Mouse (Mus musculus): Measurements from ENCODE around the gene Psme2.

Gene Psme2

DNA sequence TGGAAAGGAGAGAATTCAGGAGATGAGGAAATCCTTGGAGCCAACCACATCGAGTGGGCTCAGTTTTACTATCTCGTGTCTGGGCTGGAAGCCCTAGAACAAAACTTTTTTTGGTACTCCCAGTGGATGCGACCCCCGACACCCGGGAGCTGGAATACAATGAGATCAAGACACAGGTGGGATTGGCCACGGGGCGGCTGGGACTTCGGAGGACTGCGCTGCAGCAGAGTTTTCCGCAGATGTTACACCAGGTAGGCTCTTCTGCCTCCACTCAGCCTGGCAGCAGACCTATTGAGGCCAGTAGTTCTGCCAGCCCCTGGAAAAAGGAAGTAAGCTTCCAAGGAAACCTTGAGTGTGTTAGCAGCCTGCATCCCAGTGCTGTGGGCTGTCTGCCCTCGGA lies 27.7 kb downstream of the Psme2 start:
- no peak for DNase-seq

DNA sequence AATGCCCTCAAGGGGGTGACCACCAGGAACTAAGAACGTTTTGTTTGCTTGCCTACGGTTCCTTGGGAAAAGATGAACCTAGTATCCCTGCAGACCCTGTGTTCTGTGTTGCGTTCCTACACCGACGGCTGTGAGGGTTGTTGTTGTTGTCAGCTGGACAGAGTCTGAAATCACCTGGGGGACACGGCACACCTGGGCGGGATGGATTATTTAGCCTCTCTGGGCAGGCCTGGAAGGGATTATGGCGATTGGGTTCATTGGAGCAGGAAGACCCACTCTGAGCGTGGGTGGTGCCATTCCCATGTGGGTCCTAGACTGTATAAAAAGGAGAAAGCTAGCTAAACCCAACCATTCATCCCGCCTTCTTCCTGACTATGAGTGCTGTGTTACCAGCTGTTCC lies 29.1 kb downstream of the Psme2 start:
- DNase-seq: no peak

DNA sequence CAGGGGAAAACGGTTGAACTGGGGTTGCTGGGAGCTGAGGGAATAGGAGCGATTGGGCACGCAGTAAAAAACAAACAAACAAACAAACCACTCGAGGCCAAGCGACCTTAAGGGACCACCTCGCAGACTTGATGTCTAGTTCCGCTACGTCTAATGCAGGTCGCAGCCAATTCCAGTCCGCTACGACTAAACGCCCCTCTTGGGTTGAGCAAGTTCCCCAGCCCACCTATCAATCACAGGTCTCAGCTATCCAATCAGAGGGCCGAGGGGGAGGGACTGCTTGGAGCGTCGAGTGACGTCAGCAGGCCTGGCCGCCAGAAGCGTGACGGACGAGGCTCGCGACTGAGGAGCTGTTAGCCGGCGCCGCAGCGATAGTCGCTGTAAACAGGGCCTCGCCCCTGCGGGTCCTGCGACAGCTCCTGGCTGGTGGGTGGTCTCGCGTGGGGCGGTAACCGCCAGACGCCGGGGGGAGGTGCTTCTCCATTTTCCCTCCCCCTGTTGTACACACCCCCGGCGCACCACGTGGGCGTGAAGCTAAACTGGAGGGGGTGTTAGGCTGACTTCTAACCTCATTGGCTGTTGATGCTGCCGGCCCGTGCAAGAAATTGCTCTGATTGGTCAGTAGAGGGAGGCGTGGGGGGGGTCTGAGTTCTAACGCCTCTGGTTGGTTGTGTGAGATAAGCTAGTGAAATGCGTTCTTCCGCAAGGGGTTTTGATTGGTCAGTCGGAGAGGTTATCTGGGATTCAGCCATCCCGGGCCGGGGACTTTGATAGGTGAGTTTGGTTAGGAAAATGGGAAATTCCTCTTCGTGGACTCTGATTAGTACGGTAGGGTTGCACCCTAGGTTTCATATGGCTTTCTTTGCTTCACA lies 30.5 kb downstream of the Psme2 start, which contains the start of gene A730061H03Rik:
Gene A730061H03Rik (minus strand): TSS at position 205 of the 872 bp plus-strand sequence.
- peak; percentile 100 for DNase-seq

DNA sequence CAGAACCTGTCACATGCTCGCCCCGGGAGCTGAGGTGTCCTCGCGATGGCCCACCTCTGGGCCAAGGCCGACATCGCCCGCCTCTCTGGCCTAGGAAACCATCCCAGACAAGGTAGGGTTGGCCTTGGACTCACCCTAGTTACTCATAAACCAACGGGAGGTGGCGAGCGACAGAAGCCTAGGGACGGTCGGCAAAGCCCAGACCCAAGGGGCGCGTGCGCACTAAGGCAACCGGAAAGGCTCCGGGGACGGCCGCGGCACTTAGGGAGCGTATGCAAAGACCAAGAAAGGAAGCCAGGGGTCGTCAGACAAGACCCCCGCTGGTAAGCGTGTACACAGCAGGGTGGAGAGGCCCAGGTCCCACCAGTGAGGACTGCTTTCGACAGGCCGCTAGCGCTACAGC lies 31.1 kb downstream of the Psme2 start, which contains the start of gene Dcaf11:
Gene Dcaf11 (plus strand): TSS at position 208 of the 403 bp plus-strand sequence.
- DNase-seq: peak; percentile 95

DNA sequence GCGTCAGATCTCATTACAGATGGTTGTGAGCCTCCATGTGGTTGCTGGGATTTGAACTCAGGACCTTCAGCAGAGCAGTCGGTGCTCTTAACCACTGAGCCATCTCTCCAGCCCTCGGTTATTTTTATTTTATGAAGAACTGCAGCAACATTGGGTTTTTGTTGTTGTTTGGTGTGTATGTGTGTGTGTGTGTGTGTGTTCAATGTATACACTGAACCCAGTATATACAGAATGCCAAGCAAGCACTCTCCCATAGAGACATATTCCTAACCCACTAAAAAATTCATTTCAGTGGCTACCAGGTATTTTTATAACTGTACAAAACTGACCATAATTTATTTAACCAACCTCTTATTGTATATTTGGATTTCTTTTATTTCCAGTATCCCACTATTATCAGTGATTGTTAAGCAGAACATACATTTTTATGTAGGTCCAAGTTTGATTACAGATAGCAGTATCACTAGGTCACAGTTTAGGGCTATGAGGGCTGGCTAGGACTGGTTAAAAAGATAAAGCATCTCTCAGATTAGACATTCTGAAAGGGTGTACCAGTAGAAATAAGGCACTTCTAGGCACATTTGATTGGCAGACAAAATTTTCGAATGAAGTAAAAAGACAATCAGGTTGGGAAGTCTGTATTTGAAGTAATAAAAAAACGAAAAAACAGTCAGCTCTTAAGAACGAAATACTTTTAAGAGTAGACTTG lies 32.0 kb downstream of the Psme2 start:
- DNase-seq: no peak

DNA sequence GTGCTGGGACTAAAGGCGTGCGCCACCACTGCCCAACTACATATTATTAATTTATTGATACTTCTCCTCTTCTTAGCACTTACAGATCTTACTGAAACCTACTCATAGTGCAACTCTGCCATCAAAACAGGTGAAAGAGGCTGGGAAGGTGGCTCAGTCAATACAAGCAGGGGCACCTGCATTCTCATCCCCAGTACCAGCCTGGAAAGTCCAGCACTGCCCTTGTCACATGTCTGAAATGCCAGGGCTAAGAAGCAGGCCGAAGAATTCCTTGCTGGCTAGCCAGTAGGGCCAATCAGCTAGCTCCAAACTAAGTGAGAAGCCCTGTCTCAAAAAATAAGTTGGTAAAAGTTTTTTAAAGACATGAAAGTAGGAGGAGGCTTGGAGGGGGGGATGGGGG lies 33.3 kb downstream of the Psme2 start:
- no peak for DNase-seq

DNA sequence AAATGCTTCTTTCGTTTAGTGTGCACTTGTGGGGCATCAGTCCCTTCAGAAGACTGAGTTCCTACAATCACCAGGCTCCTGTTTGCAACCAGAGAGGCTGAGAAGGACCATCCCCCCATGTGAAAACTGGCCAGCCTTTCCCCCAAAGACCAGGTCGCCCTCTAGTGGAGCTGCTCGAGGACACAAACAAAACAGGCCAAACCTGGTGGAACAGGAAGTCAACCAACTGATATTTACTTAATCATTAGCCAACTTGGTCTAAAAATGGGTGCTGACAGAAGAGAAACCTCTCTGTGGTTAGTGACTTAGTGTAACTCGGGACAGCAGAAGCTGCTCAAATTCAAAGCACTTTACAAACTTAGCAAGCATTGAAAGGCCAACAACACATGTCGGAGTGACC lies 33.9 kb downstream of the Psme2 start:
- DNase-seq: peak; percentile 94

DNA sequence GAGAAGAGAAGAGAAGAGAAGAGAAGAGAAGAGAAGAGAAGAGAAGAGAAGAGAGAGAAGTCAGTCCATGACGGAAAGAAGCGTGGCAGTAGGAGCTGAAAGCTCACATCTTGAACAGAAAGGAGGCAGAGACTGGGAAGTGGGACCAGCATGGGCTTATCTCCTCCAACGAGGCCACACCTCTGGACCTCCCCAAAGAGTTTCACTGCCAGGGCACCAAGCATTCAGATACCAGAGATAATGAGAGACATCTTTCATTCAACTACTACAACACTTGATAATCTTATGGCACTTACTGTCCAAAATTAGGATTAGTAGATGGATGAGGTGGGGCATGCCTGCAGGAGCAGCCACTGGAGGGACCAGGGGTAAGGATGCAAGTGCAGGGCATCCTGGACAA lies 35.1 kb downstream of the Psme2 start:
- DNase-seq: no peak

DNA sequence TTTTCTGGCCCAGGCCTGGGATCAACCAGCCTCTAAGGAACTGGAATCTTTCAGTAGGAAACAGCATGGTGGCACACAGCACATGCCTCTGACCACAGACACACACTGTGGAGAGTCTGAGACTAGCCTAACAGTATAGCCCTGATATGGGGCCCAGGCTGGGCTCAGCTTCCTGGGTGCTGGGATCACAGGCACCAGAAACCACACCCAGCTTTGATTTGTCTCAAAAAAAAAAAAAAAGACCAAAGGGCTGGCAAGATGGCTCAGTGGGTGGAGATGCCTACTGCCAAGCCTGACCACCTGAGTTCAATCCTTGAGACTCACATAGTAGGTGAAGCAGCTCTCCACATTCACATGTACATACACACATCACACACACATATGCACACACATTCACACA lies 36.3 kb downstream of the Psme2 start:
- DNase-seq: no peak

DNA sequence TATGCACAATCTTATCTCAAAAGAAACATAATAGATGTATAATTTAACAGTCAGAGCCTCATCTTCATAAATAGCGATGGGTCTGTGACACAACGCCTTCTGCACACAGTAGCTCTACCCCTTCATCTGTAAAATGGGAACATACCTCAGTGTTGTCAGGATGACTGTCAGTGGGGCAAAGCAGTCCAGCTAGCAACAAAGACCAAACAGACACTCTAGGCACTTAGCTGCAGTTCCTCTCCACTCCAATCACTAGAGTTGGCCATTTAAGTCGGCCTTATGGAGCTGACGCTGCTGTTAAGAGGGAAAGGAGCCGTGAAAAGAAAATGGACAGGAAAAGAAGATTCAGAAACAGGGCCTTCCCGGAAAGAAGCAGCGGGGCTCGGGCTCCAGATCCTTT lies 39.1 kb downstream of the Psme2 start:
- DNase-seq: no peak

DNA sequence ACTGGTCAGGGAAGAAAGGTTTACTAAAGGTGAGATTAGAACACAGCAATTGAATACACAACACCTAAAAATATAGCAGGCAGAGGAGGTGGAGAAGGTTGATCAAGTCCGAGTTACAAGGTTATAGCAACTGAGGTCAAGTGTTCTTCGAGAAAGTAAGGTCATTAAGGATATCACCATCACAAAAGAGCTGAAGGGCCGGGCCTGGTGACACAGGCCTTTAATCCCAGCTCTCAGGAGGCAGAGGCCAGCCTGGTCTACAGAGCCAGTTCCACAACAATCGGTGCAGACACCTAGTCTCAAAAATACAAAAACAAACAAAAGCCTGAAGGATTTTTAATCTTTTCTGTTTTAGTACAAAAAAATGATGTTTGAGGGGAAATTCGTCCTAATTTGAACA lies 39.6 kb downstream of the Psme2 start:
- DNase-seq: no peak

DNA sequence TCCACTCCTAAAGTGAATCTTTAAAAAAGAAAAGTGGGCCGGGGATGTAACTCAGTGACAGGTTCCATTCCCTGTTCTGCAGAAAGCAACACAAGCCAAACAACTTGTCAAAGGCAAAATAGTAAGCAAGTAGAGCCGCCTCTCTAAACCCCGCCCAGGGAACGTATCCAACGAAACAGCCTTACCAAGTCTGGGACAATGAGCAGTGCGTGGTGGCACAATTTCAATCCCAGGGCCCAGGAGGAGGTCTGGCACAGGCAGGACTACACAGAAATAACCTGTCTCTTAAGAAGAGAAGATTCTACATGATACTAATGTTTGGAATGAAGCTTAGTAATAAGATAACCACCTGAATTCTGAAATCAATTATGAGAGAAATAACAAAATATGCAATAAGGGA lies 40.7 kb downstream of the Psme2 start:
- DNase-seq: no peak

DNA sequence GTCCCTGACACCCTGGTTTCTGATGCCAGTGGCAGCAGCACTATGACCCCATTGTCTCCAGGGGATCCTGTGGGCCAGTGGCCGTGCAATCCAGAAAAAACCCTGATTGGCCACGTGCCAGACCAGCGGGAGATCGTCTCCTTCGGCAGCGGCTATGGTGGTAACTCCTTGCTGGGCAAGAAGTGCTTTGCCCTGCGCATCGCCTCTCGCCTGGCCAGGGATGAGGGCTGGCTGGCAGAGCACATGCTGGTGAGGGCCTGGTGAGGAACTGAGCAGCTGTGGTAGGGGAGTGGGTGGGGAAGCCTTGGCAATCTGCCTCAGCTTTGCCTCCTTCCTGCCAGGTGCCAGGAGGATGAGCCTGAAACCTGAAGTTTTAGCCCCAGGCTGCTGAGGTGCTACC lies 46.6 kb downstream of the Psme2 start:
- DNase-seq: no peak

DNA sequence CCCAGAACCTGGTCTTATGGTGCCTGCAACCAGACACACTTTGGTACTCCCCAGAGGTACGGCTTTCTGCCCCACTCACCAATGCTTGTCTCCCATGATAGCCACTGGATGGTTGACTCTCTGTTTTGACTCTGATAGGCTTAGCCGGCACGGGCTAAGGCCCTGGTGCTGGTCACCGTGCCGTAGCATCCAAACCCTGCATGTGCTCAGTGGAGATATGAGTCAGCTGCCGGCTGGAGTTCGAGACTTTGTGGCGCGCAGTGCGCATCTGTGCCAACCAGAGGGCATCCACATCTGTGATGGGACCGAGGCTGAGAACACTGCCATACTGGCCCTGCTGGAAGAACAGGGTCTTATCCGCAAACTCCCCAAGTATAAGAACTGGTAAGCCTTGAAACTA lies 48.6 kb downstream of the Psme2 start:
- DNase-seq: no peak

DNA sequence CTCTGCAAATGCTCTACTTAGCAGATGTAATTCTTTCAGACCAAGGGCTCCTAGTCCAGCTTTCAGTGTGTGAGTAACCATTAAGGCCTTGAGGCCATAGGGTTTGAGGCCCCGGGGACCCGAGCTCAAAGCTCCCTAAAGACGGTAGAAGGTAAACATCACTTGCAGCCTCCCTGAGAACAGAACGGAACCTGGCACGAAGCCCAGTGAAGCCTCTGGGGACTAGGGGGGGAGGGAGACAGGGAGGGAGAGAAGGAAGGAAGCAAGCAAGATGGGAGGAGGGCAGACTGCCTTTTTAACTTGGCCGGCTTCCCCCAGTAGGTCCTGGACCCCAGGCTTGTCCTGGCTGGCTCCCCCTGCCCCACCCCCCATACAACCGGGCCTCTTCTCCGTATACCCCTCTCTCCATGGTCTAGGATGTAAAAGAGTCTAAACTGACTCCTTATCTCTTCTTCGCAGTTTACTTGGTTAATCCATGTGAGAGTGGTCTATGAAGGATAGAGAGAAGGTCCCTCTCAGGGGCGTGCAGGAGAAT lies 50.1 kb downstream of the Psme2 start:
- peak; percentile 85 for DNase-seq

DNA sequence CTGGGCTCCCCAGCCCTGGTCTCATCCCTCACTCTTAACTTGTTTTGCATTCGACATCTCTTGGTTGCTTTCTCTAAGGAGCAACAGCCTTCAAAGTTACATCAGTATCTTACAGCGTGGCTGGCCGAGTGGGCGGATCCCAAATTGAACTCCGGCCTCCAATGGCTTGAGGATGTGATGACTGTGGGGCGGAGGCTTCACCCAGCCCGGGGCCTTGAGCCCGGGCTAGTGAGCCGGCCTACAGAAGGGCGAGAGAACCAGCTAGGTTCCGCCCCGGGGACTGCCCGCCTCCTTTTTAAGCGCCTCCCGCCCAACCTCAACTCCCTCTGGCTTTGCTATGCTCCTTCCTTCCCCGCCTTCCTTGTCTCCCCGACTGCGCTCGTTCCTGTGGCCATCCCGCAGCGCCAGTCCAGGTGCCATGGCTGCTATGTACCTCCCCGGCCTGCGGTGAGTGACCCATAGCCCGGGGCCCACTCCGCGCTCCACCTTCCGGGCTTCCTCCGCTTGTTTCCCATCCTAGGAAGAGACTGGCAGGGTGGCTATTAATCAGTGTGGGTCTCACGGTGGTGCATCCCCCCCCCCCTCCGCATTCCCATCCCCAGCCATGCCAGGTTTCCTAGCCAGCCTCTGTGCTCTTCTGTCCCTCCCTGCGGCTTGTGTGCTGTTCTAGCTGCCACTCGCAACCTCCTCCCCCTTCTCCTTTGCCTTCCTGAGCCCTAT lies 50.7 kb downstream of the Psme2 start, which contains the start of gene Pck2:
Gene Pck2 (plus strand): TSS at position 200 of the 720 bp plus-strand sequence.
- DNase-seq: peak; percentile 97
